Comparison of ENCODE assay signal across 8 mouse cellular contexts in the genomic region with DNA sequence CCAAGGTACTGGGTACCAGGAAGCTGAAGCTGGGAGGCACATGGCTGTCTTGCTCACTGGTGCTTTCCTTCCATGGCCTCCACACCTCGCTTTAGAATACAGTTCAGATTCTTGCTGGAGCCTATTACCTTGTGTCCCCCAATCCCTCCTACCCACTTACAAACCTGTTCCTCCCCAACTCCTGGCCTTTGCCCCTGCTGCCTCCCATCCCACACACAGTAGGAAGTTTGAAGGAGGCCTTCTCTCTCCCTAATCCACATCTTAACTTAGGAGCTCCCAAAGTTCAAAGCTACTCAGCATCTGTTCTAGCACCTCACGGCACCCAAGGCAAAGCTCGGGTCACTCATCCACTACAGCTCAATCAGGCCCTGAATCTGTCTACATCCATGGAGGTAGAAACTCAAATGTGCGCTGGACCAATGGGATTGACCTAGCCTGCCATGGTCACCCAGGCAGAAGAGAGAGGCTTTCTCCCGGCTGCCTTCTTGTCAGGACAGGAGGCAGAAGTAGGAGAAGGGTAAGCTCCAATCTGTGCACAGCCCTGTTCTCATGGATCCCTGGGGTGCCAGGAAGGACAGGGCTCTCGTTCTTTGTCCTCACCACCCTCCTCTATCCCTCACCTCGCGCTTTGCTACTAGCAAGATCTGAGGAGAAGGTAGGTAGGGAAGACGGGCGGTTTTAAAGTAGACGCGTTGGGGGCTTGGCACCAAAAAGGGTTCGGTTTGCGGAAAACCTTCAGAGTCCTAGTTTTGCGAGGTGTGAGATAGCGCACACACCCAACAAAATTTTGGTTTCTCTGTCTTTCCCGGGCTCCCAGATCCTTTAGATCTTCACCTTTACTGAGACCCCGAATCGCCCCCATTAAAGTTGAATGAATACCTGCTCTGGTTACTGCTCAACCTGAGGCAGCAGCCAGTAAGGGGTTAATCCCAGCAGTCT. TPM values are rescaled to one million over a fixed set of nuclear protein-coding genes. Genes with fewer than 3 reads are reported as not detected.
DNase-seq lines count a peak whose midpoint lies in the region; ATAC-seq and TF ChIP-seq lines count a peak whose summit lies in the region.

No protein-coding gene starts in this region.

- H3K4me2 ChIP-seq in embryonic facial prominence, embryonic 13.5 days = peak overlapping the region; percentile 68
- H3K4me2 ChIP-seq in hindbrain, embryonic 16.5 days (ENCODE audit: low read length) = peak overlapping the region; percentile 74
- H3K4me2 ChIP-seq in midbrain, embryonic 11.5 days = peak overlapping the region; percentile 87

- H3K9me3 ChIP-seq in G1E (replicated peaks) = no peaks in the 10 kb centered on the region
- H3K9me3 ChIP-seq in embryonic facial prominence, embryonic 13.5 days = no peaks in the 10 kb centered on the region
- no peaks in the 10 kb centered on the region for H3K9me3 ChIP-seq in hindbrain, embryonic 16.5 days (ENCODE audit: control insufficient read depth, low read length)
- H3K9me3 ChIP-seq in midbrain, embryonic 11.5 days (ENCODE audit: control insufficient read depth, low read length) = no peaks in the 10 kb centered on the region

- TF ChIP-seq EP300 in heart, adult 2 months (IDR thresholded peaks at IDR 0.05; ENCODE audit: insufficient read depth, low read depth, low read length) = no peak

- WGBS in heart, adult 2 months = 9% methylated on average over 19 of the region's 19 CpGs
- WGBS in embryonic facial prominence, embryonic 13.5 days = 8% methylated on average over 19 of the region's 19 CpGs
- WGBS in hindbrain, embryonic 16.5 days = 8% methylated on average over 19 of the region's 19 CpGs
- 9% methylated on average over 19 of the region's 19 CpGs for WGBS in midbrain, embryonic 11.5 days

- H3K36me3 ChIP-seq in heart, adult 2 months (ENCODE audit: control insufficient read depth, insufficient read depth, low read length) = no peaks in the 10 kb centered on the region
- peaks cover 32% of the 10 kb centered on the region for H3K36me3 ChIP-seq in G1E (replicated peaks)
- peaks cover 18% of the 10 kb centered on the region for H3K36me3 ChIP-seq in embryonic facial prominence, embryonic 13.5 days
- H3K36me3 ChIP-seq in hindbrain, embryonic 16.5 days (ENCODE audit: control insufficient read depth, insufficient read depth, low read length) = 0 out of 2 replicates have a peak, but pooled peaks cover 3% of the 10 kb centered on the region
- H3K36me3 ChIP-seq in midbrain, embryonic 11.5 days (ENCODE audit: control insufficient read depth, insufficient read depth, low read length) = no peaks in the 10 kb centered on the region

- H3K27ac ChIP-seq in heart, adult 2 months = peak overlapping the region; percentile 85
- H3K27ac ChIP-seq in embryonic facial prominence, embryonic 13.5 days = peak overlapping the region; percentile 90
- peak overlapping the region; percentile 89 for H3K27ac ChIP-seq in hindbrain, embryonic 16.5 days (ENCODE audit: low read depth, low read length)
- H3K27ac ChIP-seq in midbrain, embryonic 11.5 days (ENCODE audit: low read depth, low read length) = peak overlapping the region; percentile 56

- H3K9ac ChIP-seq in heart, adult 2 months (ENCODE audit: low read depth, low read length) = peak overlapping the region; percentile 64
- peak overlapping the region; percentile 72 for H3K9ac ChIP-seq in embryonic facial prominence, embryonic 13.5 days
- H3K9ac ChIP-seq in hindbrain, embryonic 16.5 days (ENCODE audit: low read depth, low read length) = peak overlapping the region; percentile 72
- peak overlapping the region; percentile 75 for H3K9ac ChIP-seq in midbrain, embryonic 11.5 days (ENCODE audit: low read length)

- no peak for TF ChIP-seq CTCF in heart, adult 2 months (IDR thresholded peaks at IDR 0.05)
- no peak for TF ChIP-seq CTCF in G1E (IDR thresholded peaks at IDR 0.05; ENCODE audit: low read depth, low read length)

- TF ChIP-seq POLR2A in heart, adult 2 months (IDR thresholded peaks at IDR 0.05; ENCODE audit: insufficient read depth, low read depth, low read length) = no peak

- H3K27me3 ChIP-seq in heart, adult 2 months (ENCODE audit: control insufficient read depth, insufficient read depth, low read length) = no peaks in the 10 kb centered on the region
- H3K27me3 ChIP-seq in G1E (ENCODE audit: insufficient read depth, low read length) = no peaks in the 10 kb centered on the region
- H3K27me3 ChIP-seq in embryonic facial prominence, embryonic 13.5 days = no peaks in the 10 kb centered on the region
- no peaks in the 10 kb centered on the region for H3K27me3 ChIP-seq in hindbrain, embryonic 16.5 days (replicated peaks; ENCODE audit: control insufficient read depth, insufficient read depth, low read length)
- no peaks in the 10 kb centered on the region for H3K27me3 ChIP-seq in midbrain, embryonic 11.5 days (ENCODE audit: control insufficient read depth, insufficient read depth, low read length)

- peak overlapping the region; percentile 62 for H3K4me3 ChIP-seq in heart, adult 2 months
- peak overlapping the region; percentile 72 for H3K4me3 ChIP-seq in G1E (ENCODE audit: low read depth, low read length)
- H3K4me3 ChIP-seq in embryonic facial prominence, embryonic 13.5 days = peak overlapping the region; percentile 62
- peak overlapping the region; percentile 43 for H3K4me3 ChIP-seq in hindbrain, embryonic 16.5 days (ENCODE audit: low read length)
- H3K4me3 ChIP-seq in midbrain, embryonic 11.5 days (ENCODE audit: low read depth, low read length) = peak overlapping the region; percentile 50

- no peaks in the 10 kb centered on the region for H3K79me2 ChIP-seq in heart, adult 2 months (replicated peaks; ENCODE audit: control insufficient read depth, insufficient read depth, low read length)

- no peak for ATAC-seq in G1E (ENCODE audit: extremely low read depth, insufficient number of reproducible peaks, low FRiP score, poor library complexity, severe bottlenecking)
- ATAC-seq in embryonic facial prominence, embryonic 13.5 days (ENCODE audit: insufficient number of reproducible peaks, insufficient read depth, low FRiP score, low TSS enrichment, low read depth) = no peak
- ATAC-seq in hindbrain, embryonic 16.5 days = peak; percentile 27
- ATAC-seq in midbrain, embryonic 11.5 days (ENCODE audit: low FRiP score) = peak; percentile 46

- H3K4me1 ChIP-seq in heart, adult 2 months (ENCODE audit: control insufficient read depth, insufficient read depth, low read length) = peaks cover 2% of the 10 kb centered on the region; the same call in 1 of the 2 replicates
- peaks cover 28% of the 10 kb centered on the region for H3K4me1 ChIP-seq in G1E (ENCODE audit: insufficient read depth, low read depth, low read length)
- H3K4me1 ChIP-seq in embryonic facial prominence, embryonic 13.5 days = peaks cover 17% of the 10 kb centered on the region
- H3K4me1 ChIP-seq in hindbrain, embryonic 16.5 days (ENCODE audit: control insufficient read depth, insufficient read depth, low read depth, low read length) = peaks cover 15% of the 10 kb centered on the region
- H3K4me1 ChIP-seq in midbrain, embryonic 11.5 days (ENCODE audit: control insufficient read depth, insufficient read depth, low read length) = peaks cover 6% of the 10 kb centered on the region; the same call in 1 of the 2 replicates

- no peak for DNase-seq in heart, adult 2 months
- DNase-seq in heart, postnatal 25 days (ENCODE audit: low spot score) = no peak
- no peak for DNase-seq in G1E (ENCODE audit: low spot score)
- DNase-seq in midbrain, embryonic 11.5 days (ENCODE audit: low spot score, missing footprints) = peak; percentile 94
- no peak for DNase-seq in frontal cortex, postnatal 10 days (ENCODE audit: low spot score in 2 of 2)
- no peak for DNase-seq in gastrocnemius, adult 8-10 months (ENCODE audit: low spot score in 2 of 2)

- intact Hi-C loops in heart, adult 2 months (cut with DNase I) = loop anchor here (2.0 to 5.0 kb wide), 2 partner anchors 295 to 615 kb away; partner anchors contain the start of gene Ppcdc
- intact Hi-C loops in heart, postnatal 25 days (cut with DNase I) = loop anchor here (5.0 kb wide), 1 partner anchor 195 kb away; the partner anchor contains the start of gene Snupn

RNA-seq across cellular contexts. Expression of gene Neil1, which starts 0.6 kb away (rescaled TPM):
- 1 to 10 TPM; 5.4 to 5.9 TPM for total RNA-seq in heart, adult 2 months (2021)
- polyA plus RNA-seq in heart, adult 2 months (2012; rRNA removed) = 8.0 and 8.2 TPM in 2 replicates
- total RNA-seq in heart, postnatal 25 days (2021) = 1 to 10 TPM; 5.4 to 6.0 TPM
- total RNA-seq in G1E (2014; fragmentation: Nextera tagmentation) (0.58 and 3.0 TPM in 2 replicates), G1E (2017) (2.1 and 2.6 TPM in 2 replicates)
- polyA plus RNA-seq in G1E (2012) = 9.3 and 10.7 TPM in 2 replicates
- polyA plus RNA-seq in embryonic facial prominence, embryonic 13.5 days (2015; fragmentation: Nextera tagmentation; extraction: Ambion mirVana) = 7.2 and 10.1 TPM in 2 replicates
- 8.2 and 8.7 TPM in 2 replicates for polyA plus RNA-seq in hindbrain, embryonic 16.5 days (2015; fragmentation: Nextera tagmentation; extraction: Ambion mirVana)
- 5.8 and 5.9 TPM in 2 replicates for polyA plus RNA-seq in midbrain, embryonic 11.5 days (2014; fragmentation: Nextera tagmentation; extraction: Ambion mirVana)
- 1 to 10 TPM; 4.4 to 7.2 (median 5.7) TPM for total RNA-seq in gastrocnemius, adult 8-10 months (2022)

RNA-seq across cellular contexts. Expression of gene Commd4, which starts 10.7 kb away (rescaled TPM):
- 10 to 100 TPM; 28.2 to 30.1 TPM for total RNA-seq in heart, adult 2 months (2021)
- polyA plus RNA-seq in heart, adult 2 months (2012; rRNA removed) = 53.5 and 58.0 TPM in 2 replicates
- 10 to 100 TPM; 26.4 to 28.8 TPM for total RNA-seq in heart, postnatal 25 days (2021)
- total RNA-seq in G1E (2014; fragmentation: Nextera tagmentation) (40.3 and 59.7 TPM in 2 replicates), G1E (2017) (130 and 175 TPM in 2 replicates)
- 33.3 and 36.2 TPM in 2 replicates for polyA plus RNA-seq in G1E (2012)
- 91.8 and 97.7 TPM in 2 replicates for polyA plus RNA-seq in embryonic facial prominence, embryonic 13.5 days (2015; fragmentation: Nextera tagmentation; extraction: Ambion mirVana)
- 166 and 185 TPM in 2 replicates for polyA plus RNA-seq in hindbrain, embryonic 16.5 days (2015; fragmentation: Nextera tagmentation; extraction: Ambion mirVana)
- polyA plus RNA-seq in midbrain, embryonic 11.5 days (2014; fragmentation: Nextera tagmentation; extraction: Ambion mirVana) = 91.6 and 100.0 TPM in 2 replicates
- 10 to 100 TPM; 24.9 to 32.8 (median 31.1) TPM for total RNA-seq in gastrocnemius, adult 8-10 months (2022)

RNA-seq across cellular contexts. Expression of gene Man2c1, which starts 17.0 kb away (rescaled TPM):
- total RNA-seq in heart, adult 2 months (2021) = 10 to 100 TPM; 44.1 to 47.6 TPM
- polyA plus RNA-seq in heart, adult 2 months (2012; rRNA removed) = 124 and 128 TPM in 2 replicates
- 10 to 100 TPM; 43.7 to 46.0 TPM for total RNA-seq in heart, postnatal 25 days (2021)
- 66.7 and 68.5 TPM in 2 replicates for total RNA-seq in G1E (2014; fragmentation: Nextera tagmentation)
- total RNA-seq in G1E (2017) = 56.3 and 68.6 TPM in 2 replicates
- 106 and 122 TPM in 2 replicates for polyA plus RNA-seq in G1E (2012)
- polyA plus RNA-seq in embryonic facial prominence, embryonic 13.5 days (2015; fragmentation: Nextera tagmentation; extraction: Ambion mirVana) = 66.9 and 77.5 TPM in 2 replicates
- polyA plus RNA-seq in hindbrain, embryonic 16.5 days (2015; fragmentation: Nextera tagmentation; extraction: Ambion mirVana) = 77.2 and 88.7 TPM in 2 replicates
- polyA plus RNA-seq in midbrain, embryonic 11.5 days (2014; fragmentation: Nextera tagmentation; extraction: Ambion mirVana) = 17.5 and 18.0 TPM in 2 replicates
- 10 to 100 TPM; 22.1 to 36.3 (median 29.0) TPM for total RNA-seq in gastrocnemius, adult 8-10 months (2022)

Comparison
In these comparisons a context has a peak if more than half of its experiments do, and no peak if none do; other contexts are left out.
1. ATAC-seq: peak in hindbrain, embryonic 16.5 days (single experiment) and midbrain, embryonic 11.5 days (single experiment); none in G1E (single experiment) and embryonic facial prominence, embryonic 13.5 days (single experiment).
2. Peak in every context shown above with its lines, with median percentiles within 50 percentile points of each other: H3K27ac ChIP-seq, H3K4me3 ChIP-seq, H3K9ac ChIP-seq and H3K4me2 ChIP-seq.